Mouse (Mus musculus) G1E-ER4 (cell line): ENCODE measurements around the gene Bbx. TPM values are rescaled to one million over a fixed set of nuclear protein-coding genes. Genes with fewer than 3 reads are reported as not detected.

ENCODE experiments used
- GATA1 ChIP-seq: IDR thresholded peaks from one replicate; pipeline ENCODE4 v1.8.0; 2012; ENCODE audit warnings: low read length, inconsistent platforms
- polyA plus RNA-seq: library from polyadenylated mRNA; stranded (reverse); fragments of >175 nt; gene quantifications from 2 replicates; pipeline ENCODE4 v1.2.3, GENCODE M21; 2012

Bbx gene
- polyA plus RNA-seq, 1 experiment: 2.6 TPM

GRCm38 (mm10) chr16:50172760-50173159 lies 259.4 kb downstream of the Bbx start:
- no peak for TF ChIP-seq GATA1

GRCm38 (mm10) chr16:50170812-50171211 lies 261.4 kb downstream of the Bbx start:
- TF ChIP-seq GATA1: no peak

- TF ChIP-seq GATA1: no peak
These were observed 264.2 kb downstream of the Bbx start for GRCm38 (mm10) chr16:50167983-50168299.

- no peak for TF ChIP-seq GATA1
These were observed 264.8 kb downstream of the Bbx start for GRCm38 (mm10) chr16:50167231-50167982.

GRCm38 (mm10) chr16:50160418-50161271 lies 271.5 kb downstream of the Bbx start:
- TF ChIP-seq GATA1: no peak

- TF ChIP-seq GATA1: no peak
These were observed 273.6 kb downstream of the Bbx start for GRCm38 (mm10) chr16:50158546-50158945.

GRCm38 (mm10) chr16:50149606-50150005 lies 282.6 kb downstream of the Bbx start:
- no peak for TF ChIP-seq GATA1

GRCm38 (mm10) chr16:50147900-50148299 lies 284.3 kb downstream of the Bbx start:
- TF ChIP-seq GATA1: no peak

Other genes starting within 250 kb of the Bbx start
- gene Ccdc54, start 158.8 kb upstream of the Bbx start, polyA plus RNA-seq: not detected in 2 replicates